Mouse (Mus musculus) lung, postnatal 10 days (tissue): ENCODE measurements at regions not wholly inside any gene's neighbourhood (a gene's known extent, or its start where the extent isn't known, plus 50 kb on each side); places are given as distances from the start of the nearest gene placed in this dataset.

Source experiments
- DNase-seq: peaks from one replicate; pipeline ENCODE4 v3.0.0; 2021

GRCm38 (mm10) chr3:115655020-115655419 is 59.9 kb downstream of the S1pr1 start:
- no peak for DNase-seq

DNA sequence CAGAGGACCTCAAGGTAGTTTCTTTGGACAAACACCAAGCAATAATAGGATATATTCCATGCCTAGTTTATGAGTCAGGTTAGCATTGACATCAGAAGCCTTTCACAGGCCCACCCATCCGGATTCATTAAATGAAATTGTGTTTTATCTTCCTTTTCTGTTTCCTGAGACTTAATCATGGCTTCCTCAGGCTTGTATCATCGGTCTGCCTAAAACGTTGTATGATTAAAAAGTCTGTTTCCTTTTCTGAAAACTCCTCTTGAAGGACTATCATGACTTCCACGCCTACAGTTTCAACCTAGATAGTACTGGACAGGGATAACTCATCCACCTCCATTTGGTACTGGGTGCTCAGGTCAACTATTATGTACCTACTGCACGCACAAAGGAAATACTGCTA is 62.6 kb downstream of the S1pr1 start:
- no peak for DNase-seq

GRCm38 (mm10) chr3:115649338-115650117 is 65.3 kb downstream of the S1pr1 start:
- peak; percentile 51 for DNase-seq

DNA sequence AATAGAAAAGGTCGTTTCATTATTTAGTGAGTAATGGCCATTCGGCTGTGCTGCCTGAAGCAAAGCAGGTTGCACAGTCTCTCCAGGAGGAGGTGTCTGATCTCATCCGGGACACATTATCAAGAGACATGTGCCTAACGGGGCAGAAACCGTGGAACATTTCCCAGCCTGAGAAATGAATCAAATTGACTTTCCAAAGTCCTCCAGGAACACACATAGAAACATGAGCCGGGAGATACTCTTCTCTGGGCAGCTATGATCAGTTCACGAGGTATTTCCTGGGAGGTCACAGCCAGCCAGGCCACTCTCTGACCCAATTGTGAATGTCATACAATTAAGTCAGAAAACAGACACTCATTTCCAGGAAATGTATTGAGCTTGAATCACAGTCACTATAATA is 67.9 kb downstream of the S1pr1 start:
- no peak for DNase-seq

- DNase-seq, result no peak
These were observed 70.6 kb downstream of the S1pr1 start for GRCm38 (mm10) chr3:115644307-115644706.

DNA sequence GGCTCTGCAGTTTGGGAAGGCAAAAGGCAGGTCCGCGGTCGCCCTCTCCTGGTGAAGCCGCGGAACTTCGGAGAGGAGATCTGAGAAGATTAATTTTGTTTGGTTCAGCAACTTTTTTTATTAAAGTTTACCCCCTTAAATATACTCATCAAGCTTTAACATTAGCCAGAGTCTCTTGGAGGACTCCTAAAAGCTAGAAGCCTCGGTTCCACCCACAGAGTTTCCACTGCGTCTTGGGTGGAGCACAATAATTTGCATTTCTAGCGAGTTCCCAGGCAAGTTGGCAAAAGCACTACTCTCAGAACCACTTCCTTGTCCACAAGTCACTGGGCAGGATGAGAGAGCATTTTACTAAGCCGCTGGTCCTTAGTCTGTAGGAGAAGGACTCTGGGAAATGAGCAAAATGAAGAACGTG is 72.0 kb downstream of the S1pr1 start:
- DNase-seq, result peak; percentile 89

- DNase-seq, result peak; percentile 42
These were observed 72.6 kb downstream of the S1pr1 start for GRCm38 (mm10) chr3:115642001-115642845.

DNA sequence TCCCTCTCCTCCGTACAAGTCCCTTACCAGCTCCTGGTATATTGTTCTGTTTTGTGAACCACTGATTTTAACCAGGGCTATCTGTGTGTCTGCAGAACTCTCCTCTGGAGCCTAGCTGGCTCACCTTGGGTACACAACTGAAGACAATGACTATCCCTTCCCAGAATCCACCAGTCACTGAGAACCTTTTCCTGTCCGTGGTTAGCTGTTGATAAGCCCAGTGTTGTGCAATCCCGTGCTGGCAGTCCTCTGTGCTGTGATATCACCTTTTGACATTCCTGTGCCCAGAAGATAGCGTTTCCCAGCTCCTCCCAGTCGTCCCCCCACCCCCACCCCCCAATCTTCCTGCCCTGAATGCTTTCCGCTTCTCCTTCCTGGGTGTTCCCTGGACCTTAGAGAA is 73.5 kb downstream of the S1pr1 start:
- peak; percentile 61 for DNase-seq

DNA sequence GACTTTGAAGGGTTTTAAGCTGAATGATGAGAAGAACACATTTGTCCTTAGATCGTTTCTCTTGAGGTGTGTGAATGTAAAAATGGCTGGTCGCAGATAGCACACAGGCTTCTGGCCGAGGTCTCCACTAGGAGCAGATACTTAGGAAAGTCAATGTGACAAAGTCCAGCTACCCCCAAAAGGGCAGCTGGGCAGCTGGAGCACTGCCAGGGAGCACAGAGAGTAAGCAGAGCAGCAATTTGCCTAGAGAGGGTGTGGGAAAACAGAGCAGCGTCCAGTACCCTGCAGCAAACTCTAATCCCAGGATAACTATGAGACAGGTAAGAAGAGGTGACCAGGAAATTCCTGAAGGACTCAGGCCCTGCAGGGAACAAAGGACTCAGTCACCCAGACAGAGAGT is 79.4 kb downstream of the S1pr1 start:
- peak; percentile 17 for DNase-seq

DNA sequence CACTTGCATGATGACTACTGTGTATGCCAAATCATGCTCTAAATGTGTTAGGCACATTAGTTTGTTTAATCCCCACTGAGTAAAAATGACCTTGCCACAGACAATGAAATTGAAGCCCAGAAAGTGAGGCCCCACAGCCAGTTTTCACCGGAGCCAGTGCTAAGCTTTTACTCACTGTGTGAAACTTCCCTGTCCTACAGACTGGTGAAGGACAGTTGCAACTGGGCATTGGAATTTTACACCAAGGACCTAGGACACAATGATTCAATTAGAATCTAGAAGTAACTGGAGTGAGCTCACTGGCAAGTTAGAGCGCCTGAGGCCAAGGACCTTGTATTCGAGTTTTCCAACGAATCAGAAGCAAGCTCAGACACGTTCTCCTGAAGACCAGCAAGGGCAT is 79.8 kb downstream of the S1pr1 start:
- DNase-seq, result no peak

DNA sequence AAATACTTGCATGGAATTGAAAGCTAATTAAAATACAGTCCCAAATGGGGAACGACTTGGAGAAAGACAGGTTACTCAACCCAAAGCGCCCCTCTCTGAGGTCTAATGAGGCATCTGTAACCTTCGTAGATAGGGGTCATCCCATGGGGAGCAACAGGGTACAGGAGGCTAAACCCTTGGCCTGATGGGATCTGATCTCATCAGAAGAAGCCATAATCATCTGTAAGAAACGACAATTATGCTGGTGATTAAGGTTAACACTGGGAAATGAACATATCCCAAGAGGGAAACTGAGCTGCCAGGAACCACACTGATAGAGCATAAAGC is 82.5 kb downstream of the S1pr1 start:
- no peak for DNase-seq

DNA sequence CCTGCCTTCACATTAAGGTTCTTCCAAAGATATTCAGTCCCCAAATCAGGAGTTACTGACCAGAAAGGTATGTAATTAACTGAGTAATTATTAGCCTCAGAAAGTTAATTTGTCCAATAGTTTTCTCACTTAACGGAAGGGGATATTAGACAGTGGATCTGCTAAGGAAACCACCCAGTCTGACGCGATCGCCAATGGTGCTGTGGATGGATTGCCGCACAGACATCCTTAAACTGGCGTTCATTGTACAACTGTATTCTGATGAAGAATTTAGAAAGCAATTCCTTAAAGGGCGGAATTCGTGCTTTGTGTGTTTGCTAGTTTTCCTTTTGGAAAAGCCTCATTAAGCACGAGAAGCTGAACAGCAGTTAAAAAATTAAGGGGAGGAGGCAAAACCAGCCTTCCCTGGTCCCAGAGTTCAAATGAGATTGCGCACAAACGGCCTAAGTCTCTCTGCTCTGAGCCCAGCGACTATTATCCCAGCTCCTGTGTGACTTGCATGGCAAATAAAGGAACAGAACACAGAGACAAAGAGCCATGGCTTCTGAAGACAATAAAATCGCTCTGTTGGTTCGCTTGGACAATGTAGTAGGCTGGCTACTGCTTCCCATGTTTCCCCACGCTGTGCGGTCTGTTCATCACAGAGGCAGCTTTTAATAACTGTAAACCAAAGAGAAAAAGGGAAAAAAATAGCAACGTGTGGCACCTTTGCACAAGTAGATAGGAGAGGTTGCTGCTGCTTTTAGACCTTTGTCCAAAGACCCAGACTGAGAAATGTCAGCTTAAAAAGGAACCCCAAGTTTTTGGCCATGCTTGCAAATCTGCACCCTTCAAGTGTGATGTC is 83.1 kb downstream of the S1pr1 start:
- DNase-seq, result no peak

- DNase-seq, result no peak
These were observed 92.0 kb downstream of the S1pr1 start for GRCm38 (mm10) chr3:115622920-115623319.

GRCm38 (mm10) chr3:115622300-115622699 is 92.6 kb downstream of the S1pr1 start:
- DNase-seq, result no peak

DNA sequence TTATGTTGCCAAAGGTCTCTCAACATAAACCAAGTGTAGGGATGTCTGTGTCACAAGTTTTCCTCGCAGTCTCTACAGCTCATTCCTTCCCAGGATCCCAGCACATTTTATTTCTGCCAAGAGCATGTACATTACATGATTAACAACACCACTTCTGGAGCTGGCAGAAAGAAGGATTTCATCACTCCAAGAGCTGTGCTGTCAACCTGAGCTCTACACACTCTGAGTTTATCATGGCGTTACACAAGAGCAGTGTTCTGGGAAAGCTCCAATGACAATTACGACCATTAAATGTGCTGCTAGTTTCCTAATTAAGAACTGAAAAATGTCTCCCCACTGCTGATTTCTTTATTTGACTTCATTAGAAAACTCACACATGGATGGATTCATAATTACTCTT is 94.9 kb downstream of the S1pr1 start:
- no peak for DNase-seq

DNA sequence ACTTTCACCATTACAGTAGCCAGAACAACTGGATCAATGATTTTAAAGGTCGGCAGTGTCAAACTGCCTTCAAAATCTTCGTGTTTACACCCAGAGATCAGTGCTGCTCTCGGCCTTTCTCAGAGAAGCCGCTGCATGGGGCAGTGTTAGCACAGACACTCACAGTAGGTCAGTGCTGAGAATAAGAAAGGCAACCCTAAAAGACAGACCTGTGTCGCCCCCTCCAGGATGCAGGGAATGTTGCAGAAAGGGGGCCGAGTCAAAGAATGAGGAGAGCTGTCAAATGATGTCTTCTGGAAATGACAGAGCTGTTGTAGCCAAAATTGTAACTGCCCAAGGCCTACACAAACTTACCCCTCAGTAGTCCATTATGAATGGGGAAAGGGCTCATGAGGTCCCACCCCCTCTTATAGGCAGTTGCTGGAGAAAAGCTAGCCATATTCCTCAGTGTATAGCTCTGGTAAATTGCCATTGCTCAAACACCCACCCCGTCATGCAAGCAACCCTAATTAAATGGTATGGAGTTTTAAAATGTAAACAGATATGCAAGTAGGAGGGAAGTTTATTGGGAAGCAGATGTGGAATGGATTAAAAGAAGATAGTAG is 98.8 kb downstream of the S1pr1 start:
- peak; percentile 44 for DNase-seq

GRCm38 (mm10) chr3:115612859-115613258 is 102.0 kb downstream of the S1pr1 start:
- DNase-seq, result no peak

DNA sequence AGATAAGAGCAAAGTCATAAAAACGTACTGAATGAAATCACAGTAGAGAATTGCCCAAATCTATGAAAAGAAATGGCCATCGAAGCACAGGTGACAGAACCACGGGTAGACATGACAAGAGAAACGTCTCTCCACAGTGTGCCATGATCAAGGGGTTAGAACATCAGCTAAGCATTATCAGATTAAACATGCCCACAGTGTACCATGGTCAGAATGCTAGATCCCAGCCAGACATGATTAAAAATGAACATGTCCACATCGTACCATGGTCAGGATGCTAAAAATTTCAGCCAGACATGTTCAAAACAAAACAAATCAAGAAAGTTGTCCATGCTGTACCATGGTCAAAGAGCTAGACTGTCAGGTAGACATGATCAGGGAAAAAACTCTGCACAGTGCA is 106.8 kb downstream of the S1pr1 start:
- DNase-seq, result no peak

DNA sequence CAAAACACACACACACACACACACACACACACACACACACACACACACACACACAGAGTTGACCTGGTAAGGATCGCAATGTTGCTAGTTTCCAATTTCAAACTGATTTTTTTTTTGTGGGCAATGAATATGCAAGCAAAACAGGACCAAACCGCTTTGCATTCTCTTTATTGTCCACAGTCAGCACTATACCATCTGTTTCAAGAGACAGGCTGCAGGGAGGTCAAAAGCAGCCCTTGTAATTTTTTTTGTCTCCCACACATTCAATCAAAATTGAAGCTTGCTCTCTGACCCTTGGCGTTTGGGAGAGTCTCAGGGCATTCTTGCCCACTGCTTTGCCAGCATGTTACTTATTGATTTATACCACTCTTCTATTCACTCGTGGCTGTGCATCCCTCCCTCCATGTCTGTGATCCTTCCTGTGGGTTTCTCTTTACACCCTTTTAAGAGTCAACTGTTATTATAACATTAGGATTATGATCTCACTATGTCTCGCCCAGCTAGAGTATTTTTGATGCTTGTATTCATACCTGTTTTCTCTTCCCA is 110.1 kb downstream of the S1pr1 start:
- no peak for DNase-seq

GRCm38 (mm10) chr3:115604267-115604666 is 110.6 kb downstream of the S1pr1 start:
- DNase-seq, result no peak

GRCm38 (mm10) chr3:115603803-115604202 is 111.1 kb downstream of the S1pr1 start:
- no peak for DNase-seq

- DNase-seq, result no peak
These were observed 115.6 kb downstream of the S1pr1 start for GRCm38 (mm10) chr3:115599281-115599680.

- peak; percentile 66 for DNase-seq
These were observed 118.3 kb downstream of the S1pr1 start for GRCm38 (mm10) chr3:115596523-115596922.
